Mouse (Mus musculus) left cerebral cortex, postnatal 36 days (tissue): ENCODE measurements around the gene Dlec1. TPM values are rescaled to one million over a fixed set of nuclear protein-coding genes. Genes with fewer than 3 reads are reported as not detected.
A peak's percentile ranks its signal among the peaks of the same experiment; 100 is the strongest.

ENCODE experiments used
- DNase-seq, 2 experiments: peaks; one replicate each; pipeline ENCODE4 v3.0.0; 2021 to 2022; ENCODE audit warnings: low spot score in 2 of 2, mixed read lengths in 1 of 2
- intact Hi-C: fragments of 180-260 bp; cut with DNase I; formaldehyde crosslinking; loops from one replicate; pipeline ENCODE4 v1.15.1; 2025
- total RNA-seq, 2 experiments: library from RNA; stranded (reverse); gene quantifications; 2 replicates each; pipeline ENCODE4 v1.2.3; 2021

Gene Dlec1
- total RNA-seq, 2 experiments from 2014 or later, result 4.1 to 5.1 TPM

DNA sequence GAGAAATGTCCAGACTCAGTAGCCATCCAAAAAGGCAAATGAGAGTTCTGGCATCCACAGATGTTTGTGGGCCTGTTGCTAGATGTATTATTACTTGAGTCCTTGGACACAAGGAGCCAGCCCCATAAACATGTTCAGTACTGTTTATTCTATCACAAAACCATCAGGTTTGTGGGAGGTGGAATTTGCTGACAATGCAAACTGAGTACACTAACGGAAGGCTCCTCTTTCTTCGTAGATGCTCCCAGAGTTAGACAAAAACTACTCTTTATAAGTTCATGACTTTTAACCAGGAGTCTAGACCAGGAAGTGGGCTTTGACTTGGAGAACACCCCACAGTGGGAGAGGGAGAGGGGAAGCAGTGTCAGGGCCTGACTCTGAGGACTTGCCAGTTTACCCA lies 65.3 kb downstream of the Dlec1 start:
- no peak for DNase-seq
- intact Hi-C loops, result no loop called here

DNA sequence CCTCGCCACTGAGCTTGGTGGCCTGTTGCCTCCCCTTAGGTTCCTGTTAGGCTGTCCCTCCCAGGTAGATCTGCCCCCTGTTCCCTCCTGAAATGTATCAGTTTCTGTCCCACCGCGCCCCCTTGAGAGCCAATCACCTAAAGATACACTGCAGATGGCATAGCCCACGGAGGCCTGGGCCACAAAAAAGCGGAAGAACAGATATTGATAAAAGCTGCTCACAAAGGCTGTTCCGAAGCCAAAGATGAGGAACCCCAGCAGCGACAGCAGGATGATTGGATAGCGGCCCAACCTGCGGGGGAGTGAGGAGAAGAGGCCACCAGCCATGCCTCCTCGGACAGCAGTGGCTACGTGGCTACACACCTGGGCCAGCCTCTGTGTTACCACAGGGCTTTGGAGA lies 77.0 kb downstream of the Dlec1 start:
- intact Hi-C loops, result no loop called here
- no peak for DNase-seq

DNA sequence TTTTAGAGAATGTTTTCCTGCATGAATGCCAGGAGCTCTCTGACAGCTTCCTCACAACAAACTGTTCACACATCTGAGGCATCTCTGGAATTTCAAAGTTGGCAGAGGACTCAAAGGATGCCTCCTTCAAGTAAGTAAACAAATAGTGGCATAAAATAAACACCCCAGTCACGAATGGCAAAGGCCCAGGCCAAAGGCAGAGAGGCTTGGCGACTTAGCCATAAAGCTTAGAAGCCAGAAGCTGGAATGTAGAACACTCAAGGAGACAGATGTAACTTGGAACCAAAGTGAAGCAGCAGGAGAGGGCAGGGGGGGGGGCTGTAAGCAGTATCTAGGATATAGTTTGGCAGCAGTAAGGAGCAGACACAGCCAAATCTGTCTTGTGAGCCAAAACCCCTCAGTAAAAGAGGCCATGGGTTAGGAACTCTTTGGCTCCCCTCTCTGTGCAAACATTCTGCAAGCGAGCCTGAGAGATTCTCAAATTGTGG lies 79.0 kb downstream of the Dlec1 start:
- intact Hi-C loops, result no loop called here
- no peak for DNase-seq

DNA sequence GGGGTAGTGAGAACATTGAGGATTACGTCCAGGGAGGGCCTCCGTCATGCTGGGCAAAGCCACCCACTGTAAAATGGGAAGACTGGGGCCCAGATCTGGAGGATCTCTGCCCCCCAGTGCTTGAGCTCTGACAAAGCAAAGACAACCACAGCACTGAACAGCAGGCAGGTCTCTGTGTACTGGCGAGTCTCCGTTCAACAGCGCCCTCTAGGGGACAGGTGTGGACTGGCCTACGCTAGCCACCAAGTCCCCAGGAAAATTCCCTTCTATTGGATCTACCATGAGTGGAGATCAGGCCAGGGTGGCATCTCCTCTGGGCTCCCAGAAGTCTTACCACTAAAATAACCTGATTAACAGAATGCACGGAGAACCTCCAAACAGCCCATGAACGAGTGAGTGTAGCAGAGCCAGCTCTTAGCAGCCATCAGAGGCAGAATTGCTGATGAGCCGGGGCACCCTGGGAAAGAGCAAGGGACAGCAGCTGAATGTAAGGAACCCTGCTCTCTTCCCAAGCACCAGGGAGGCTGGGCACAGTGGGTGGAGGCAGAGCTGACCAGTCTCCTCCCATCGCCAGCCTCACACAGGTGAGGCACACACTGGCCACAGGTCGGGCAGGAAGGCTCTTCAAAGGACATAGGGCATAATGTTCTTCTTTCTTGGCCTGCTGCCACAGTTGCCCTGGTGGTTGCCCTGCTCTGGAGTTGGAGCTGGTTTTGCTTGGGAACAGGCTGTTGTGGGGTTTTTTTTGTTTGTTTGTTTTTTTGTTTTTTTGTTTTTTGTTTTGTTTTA lies 90.1 kb downstream of the Dlec1 start:
- intact Hi-C loops, result loop anchor here (10.0 kb wide), 1 partner anchor 278 kb away; no protein-coding TSS in a partner anchor
- DNase-seq, result peak in 1 of 2 experiments; percentile 18

Other genes starting within 250 kb of the Dlec1 start
- gene Ctdspl, start 176.0 kb upstream of the Dlec1 start, total RNA-seq, result 10 to 100 TPM; 34.4 to 38.3 TPM
- 1 to 10 TPM; 5.1 to 9.6 TPM for gene Vill, start 49.7 kb upstream of the Dlec1 start, total RNA-seq
- gene Plcd1, start 9.0 kb upstream of the Dlec1 start, total RNA-seq, result 10 to 100 TPM; 12.6 to 14.9 TPM
- gene Acaa1b, start 54.6 kb downstream of the Dlec1 start, total RNA-seq, result 1 to 10 TPM; 1.3 to 1.7 TPM
- gene Gm47289, start 56.7 kb downstream of the Dlec1 start, total RNA-seq, result not detected
- gene Slc22a13, start 106.6 kb downstream of the Dlec1 start, total RNA-seq, result not detected
- gene Oxsr1, start 219.9 kb downstream of the Dlec1 start, total RNA-seq, result 10 to 100 TPM; 28.9 to 33.6 TPM
- gene Acaa1a, start 237.2 kb downstream of the Dlec1 start, total RNA-seq, result 10 to 100 TPM; 73.1 to 79.8 TPM
- gene Myd88, start 238.9 kb downstream of the Dlec1 start, total RNA-seq, result 1 to 10 TPM; 6.2 to 6.5 TPM